Mouse (Mus musculus) embryonic fibroblast, embryonic 13.5 days (primary cell): ENCODE measurements around the gene Ropn1l. TPM values are rescaled to one million over a fixed set of nuclear protein-coding genes. Genes with fewer than 3 reads are reported as not detected.

Source experiments
- H3K27ac ChIP-seq: 2 replicates; pipeline ENCODE4 v1.5.1; 2012; ENCODE audit warnings: low read length, control low read depth, inconsistent platforms; ENCODE audit not compliant: insufficient read depth
- H3K4me1 ChIP-seq: 2 replicates; pipeline ENCODE4 v1.6.1; 2011; ENCODE audit warnings: low read length; ENCODE audit not compliant: control insufficient read depth, insufficient read depth
- H3K4me3 ChIP-seq: 2 replicates; pipeline ENCODE4 v1.5.1; 2011; ENCODE audit warnings: mild to moderate bottlenecking, control low read depth, low read length; ENCODE audit not compliant: insufficient read depth
- CTCF ChIP-seq: IDR thresholded peaks from 2 replicates; pipeline ENCODE4 v1.5.1; 2011; ENCODE audit warnings: mild to moderate bottlenecking, control low read depth, low read length, moderate library complexity, borderline replicate concordance; ENCODE audit not compliant: insufficient read depth
- POLR2A ChIP-seq: IDR thresholded peaks from 2 replicates; pipeline ENCODE4 v1.6.1; 2011; ENCODE audit warnings: low read depth, mild to moderate bottlenecking, control low read depth, low read length, moderate library complexity
- polyA plus RNA-seq: library from polyadenylated mRNA; stranded (reverse); fragments of >200 nt; gene quantifications from 2 replicates; pipeline ENCODE4 v1.2.4, GENCODE M21; 2011; ENCODE audit warnings: low read depth; ENCODE audit not compliant: missing spikeins, insufficient read length

Gene Ropn1l
- polyA plus RNA-seq, 1 experiment, result 1.8 TPM

DNA sequence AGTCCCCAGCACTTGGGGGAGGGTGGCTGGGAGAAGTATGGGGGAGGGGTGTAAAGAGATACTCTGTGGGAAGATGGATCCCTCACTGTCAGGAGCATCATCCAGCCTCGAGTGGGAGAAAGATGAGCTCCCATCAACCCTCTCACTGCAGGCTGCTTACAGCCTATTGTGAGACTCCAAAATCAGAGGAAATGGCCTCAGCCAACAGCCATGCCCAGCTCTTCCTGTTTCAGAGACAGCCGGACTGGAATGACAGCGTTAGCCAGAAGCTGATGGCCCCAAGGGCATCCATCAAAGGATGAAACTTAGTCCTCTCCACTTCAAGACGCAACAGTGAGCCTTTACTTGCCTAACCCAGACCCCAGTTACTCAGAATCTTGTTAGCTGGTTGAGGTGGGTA lies 38.4 kb downstream of the Ropn1l start:
- TF ChIP-seq POLR2A (no peak), CTCF (no peak)
- Histone ChIP-seq H3K4me1 (no peaks in the 10 kb centered on the region), H3K4me3 (no peak overlapping the region), H3K27ac (no peak overlapping the region)

DNA sequence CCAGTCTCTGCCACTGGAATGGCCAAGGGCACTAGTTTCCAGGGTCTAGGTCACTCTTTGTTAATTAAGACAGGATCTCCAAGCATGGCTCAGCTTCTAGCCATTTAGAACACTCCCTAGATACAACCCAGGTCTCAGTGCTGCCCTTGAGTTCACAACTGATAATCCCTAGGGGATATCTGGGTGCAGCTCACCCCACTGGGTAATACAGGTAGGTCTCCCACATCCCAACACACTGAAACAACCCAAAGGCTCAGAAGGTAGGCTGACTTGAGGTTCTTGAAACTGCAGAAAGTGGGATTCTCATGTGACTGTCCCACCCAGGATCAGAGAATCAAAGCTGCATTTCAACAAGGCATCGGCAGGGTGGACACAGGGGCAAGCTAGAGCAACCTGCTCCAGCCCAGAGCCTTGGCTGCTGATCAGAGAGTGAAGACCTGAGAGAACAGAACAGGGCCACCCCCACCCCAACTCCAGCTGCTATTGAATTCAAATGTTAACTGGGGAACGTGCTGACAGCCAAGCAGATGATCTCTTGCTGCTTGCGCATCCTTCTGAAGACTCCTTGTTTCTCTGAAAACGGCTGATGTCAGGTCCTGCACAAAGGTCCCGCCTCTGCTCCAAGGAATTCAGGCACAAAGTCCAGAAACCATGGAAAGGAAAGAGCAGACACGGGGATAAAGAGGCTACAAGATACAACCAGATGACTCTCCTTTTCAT lies 39.2 kb downstream of the Ropn1l start:
- H3K4me3 ChIP-seq, result no peak overlapping the region
- H3K27ac ChIP-seq, result no peak overlapping the region
- H3K4me1 ChIP-seq, result no peaks in the 10 kb centered on the region
- TF ChIP-seq CTCF, result no peak

DNA sequence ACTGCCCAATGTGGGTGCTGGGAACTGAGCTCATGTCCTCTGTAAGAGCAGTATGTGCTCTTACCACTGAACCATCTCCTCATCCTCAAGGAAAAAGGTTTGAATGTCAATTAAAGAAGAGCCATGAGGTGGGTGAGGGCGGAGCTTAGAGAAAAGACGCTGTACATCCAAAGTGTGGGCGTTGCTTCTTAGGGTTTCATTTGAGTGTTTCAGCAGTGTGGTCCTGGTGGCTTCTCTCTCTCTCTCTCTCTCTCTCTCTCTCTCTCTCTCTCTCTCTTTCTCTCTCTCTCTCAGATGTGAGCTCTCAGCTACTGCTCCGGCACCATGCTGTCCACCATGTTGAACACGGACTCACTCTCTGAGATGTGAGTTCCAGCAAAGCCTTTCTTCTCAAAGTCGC lies 39.9 kb downstream of the Ropn1l start:
- Histone ChIP-seq H3K4me1 (no peaks in the 10 kb centered on the region), H3K27ac (no peak overlapping the region), H3K4me3 (no peak overlapping the region)
- TF ChIP-seq CTCF (no peak), POLR2A (no peak)

DNA sequence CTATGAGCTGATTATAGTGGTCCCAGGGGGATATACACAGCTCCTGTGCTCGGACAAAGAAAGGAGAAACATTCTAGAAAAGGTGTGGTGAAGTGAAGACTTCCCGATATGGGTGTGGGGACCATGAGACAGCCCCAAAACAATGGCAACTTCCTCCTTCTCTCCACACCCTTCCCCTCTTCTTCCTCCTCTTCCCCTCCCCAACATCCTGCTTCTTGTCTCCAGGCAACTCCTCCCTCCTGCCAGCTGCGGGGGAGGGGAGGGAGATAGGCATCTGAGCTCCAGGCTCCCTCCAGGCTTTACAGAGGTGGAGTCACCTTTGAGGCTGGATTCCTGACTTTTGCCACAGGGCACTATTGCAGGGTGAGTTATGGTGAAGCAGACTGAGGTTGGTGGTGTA lies 40.6 kb downstream of the Ropn1l start:
- TF ChIP-seq POLR2A (no peak), CTCF (no peak)
- Histone ChIP-seq H3K4me1 (no peaks in the 10 kb centered on the region), H3K4me3 (no peak overlapping the region), H3K27ac (no peak overlapping the region)

DNA sequence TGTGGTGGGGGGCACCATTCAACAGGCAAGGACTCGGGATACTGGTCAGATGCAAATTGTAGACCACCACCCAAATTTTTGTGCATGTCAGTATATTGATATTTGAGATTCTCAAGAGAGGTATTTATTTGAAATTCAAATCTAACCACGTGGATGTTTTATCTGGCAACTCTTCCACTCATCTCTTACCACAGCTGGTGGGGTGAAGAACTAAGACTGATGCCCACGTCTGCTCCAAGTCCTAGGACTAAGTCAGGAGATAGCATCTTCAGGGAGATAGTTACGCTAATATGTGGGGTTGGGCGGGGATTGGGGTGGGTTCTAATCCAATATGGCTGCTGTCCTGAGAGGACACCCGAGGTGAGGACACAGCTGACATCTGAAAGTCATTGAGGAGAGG lies 41.1 kb downstream of the Ropn1l start:
- TF ChIP-seq POLR2A, result no peak
- no peak for TF ChIP-seq CTCF
- Histone ChIP-seq H3K27ac (no peak overlapping the region), H3K4me3 (no peak overlapping the region), H3K4me1 (no peaks in the 10 kb centered on the region)

DNA sequence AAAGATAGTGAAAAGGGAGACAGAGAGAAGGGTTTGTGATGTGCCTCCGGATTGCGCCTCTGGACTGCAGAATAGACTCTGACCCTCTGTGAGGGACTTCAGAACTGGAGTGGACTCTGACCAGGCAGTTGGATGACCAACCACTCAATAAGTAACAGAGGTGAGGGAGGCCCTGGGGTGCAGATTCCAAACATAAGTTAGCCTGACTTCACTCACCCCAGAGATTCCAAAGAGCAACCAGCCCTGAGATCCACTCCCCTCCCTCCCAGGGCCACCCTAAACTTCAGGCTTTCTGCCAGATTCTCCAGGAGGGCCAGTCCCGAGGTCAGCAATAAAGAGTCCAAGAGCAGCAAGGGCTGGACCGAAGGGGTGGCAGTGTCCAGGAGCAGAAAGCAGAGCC lies 46.0 kb downstream of the Ropn1l start:
- H3K4me1 ChIP-seq, result no peaks in the 10 kb centered on the region
- no peak for TF ChIP-seq POLR2A
- no peak for TF ChIP-seq CTCF
- no peak overlapping the region for H3K27ac ChIP-seq
- no peak overlapping the region for H3K4me3 ChIP-seq

DNA sequence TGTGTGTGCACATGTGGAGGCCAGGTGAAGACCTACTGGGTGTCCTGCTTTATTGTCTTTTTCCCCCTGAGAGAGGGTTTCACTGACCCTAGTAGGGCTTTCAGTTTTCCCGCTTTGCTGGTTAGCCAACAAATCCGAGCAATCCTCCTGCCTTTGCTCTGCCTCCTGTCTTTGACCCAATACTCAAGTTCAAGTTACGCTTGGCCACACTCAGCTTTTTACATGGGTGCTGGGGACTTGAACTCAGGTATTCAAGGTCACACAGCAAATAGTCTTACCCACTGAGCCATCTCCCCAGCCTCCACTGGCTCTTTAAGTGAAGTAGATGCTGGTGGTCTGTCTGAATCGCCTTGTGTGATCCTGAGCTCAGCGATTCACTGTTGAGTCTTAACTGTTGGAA lies 46.7 kb downstream of the Ropn1l start:
- no peak for TF ChIP-seq CTCF
- TF ChIP-seq POLR2A, result no peak
- Histone ChIP-seq H3K27ac (no peak overlapping the region), H3K4me1 (no peaks in the 10 kb centered on the region), H3K4me3 (no peak overlapping the region)

DNA sequence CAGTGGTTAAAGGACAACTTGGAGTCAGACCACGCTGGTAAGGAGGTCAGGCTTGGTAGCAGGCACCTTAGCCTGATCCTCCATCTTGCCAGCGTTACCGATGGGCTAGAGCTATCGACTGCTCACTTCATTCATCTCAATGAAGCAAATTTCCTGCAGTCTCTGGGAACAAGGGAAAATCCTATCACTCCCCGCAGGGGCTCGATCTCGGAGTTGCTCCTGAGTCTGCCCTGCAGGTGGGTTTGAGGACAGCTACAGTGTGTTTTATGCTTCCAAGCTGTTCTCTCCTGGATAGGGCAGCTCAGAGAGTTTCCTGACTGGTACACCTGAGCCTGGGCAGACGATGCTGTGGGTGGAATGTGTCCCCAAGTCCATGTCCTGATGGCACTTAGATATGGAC lies 49.2 kb downstream of the Ropn1l start:
- no peak for TF ChIP-seq CTCF
- no peak for TF ChIP-seq POLR2A
- H3K4me1 ChIP-seq, result no peaks in the 10 kb centered on the region
- no peak overlapping the region for H3K4me3 ChIP-seq
- no peak overlapping the region for H3K27ac ChIP-seq

DNA sequence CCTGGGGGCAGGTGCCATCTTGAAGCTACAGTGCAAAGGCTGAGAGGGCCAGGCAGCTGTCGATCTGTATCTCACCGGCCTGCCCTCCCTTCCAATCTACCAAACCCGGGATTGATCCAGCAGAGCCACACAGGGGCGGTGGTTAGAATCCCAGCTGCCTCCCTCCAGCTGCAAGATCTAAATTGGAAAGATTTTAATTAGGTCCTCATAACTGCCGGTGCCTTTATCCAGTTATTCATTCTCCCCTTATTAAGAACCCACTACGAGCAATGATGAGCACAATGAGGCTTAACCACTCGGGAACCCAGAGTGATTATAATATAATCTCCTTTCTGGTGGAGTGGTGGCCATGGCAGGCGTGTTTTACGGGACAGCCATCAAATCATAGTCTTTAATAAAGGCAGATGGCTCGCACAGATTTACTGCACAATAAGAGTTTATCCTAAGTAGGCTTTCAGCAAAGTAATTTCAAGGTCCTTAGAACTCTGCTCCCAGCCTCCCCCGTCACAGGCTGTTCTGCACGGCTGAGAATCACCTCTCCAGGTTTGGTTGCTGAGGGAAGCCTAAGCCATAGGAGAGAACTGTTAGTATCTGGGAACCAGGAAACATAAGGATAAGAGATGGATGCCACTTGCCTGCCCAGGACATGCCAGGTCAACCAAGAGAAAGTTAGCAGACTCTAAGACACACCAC lies 51.2 kb downstream of the Ropn1l start:
- TF ChIP-seq POLR2A (no peak), CTCF (no peak)

DNA sequence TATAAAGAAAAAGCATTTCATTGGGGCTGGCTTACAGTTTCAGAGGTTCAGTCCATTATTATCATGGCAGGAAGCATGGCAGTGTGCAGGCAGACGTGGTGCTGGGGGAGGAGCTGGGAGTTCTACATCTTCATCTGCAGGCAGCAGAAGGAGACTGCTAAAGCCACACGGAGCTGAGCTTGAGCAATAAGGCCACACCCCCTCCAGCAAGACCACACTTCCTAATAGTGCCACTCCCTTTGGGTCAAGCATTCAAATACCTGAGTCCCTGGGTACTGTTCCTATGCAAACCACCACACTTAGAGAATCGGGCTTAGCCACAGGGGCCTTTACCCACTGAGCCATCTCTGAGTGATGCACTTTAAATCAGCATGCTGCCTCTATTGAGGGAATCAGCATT lies 52.6 kb downstream of the Ropn1l start:
- H3K4me3 ChIP-seq, result no peak overlapping the region

More for the DNA sequence above, 51.2 kb downstream of the Ropn1l start:
- Histone ChIP-seq H3K4me1 (no peaks in the 10 kb centered on the region), H3K4me3 (no peak overlapping the region), H3K27ac (no peak overlapping the region)

DNA sequence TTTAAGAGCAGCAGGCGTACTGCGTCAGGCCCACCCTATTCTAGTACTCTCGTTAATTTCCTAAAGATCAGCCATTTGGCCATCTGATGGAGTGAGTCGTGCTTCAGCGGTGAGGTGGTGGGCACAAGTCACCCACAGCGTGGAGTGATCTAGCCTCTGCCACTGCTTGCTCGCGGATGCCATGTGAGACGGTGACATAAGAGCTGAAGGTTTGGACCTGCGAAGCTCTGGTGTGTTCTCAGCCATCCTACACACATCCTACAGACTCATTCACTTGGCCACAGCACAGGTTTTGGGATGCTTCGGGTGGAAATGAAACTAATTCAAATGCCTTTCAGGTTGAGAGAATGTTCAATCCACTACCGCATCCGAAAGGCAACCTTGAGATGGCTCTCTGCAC lies 54.8 kb downstream of the Ropn1l start:
- Histone ChIP-seq H3K27ac (no peak overlapping the region), H3K4me1 (no peaks in the 10 kb centered on the region), H3K4me3 (no peak overlapping the region)
- TF ChIP-seq POLR2A (no peak), CTCF (no peak)

More for the DNA sequence above, 52.6 kb downstream of the Ropn1l start:
- TF ChIP-seq POLR2A, result no peak
- TF ChIP-seq CTCF, result no peak
- H3K27ac ChIP-seq, result no peak overlapping the region
- H3K4me1 ChIP-seq, result no peaks in the 10 kb centered on the region
